Mouse (Mus musculus) heart, postnatal 14 days (tissue): ENCODE measurements around the gene Camta1. TPM values are rescaled to one million over a fixed set of nuclear protein-coding genes. Genes with fewer than 3 reads are reported as not detected.
A peak's percentile ranks its signal among the peaks of the same experiment; 100 is the strongest.

Experiments
- DNase-seq, 2 experiments: peaks; one replicate each; pipeline ENCODE4 v3.0.0; 2021 to 2022
- intact Hi-C: fragments of 180-260 bp; cut with DNase I; formaldehyde crosslinking; loops from one replicate; pipeline ENCODE4 v1.15.1; 2025
- total RNA-seq, 2 experiments: library from RNA; stranded (reverse); gene quantifications; 2 replicates each; pipeline ENCODE4 v1.2.3; 2021

The Camta1 gene
- total RNA-seq, 2 experiments from 2014 or later = 193 to 199 TPM

- DNase-seq = peak in 1 of 2 experiments; percentile 28
- intact Hi-C loops = no loop called here
Observed at GRCm38 (mm10) chr4:151360976-151361673, 500.6 kb downstream of the Camta1 start.

DNA sequence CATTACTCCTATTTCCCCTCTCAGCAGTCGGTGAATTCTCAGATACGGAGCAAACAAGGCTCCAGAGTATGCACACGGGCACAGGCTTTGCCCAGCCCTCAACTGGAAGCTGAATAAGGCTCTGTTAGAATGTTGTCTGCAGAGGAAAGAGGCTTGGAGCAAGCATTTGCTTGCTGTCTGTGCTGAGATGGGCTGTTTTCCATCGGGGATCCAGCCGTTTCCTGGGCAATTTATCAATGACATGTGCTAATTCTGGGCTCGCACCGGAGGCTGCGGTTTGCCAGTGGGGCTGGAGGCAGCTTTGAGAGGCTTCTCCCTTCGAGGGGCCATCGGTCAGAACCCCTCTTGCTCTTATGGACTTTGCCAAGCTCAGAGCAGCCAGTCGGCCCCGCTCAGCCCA is 506.2 kb downstream of the Camta1 start:
- intact Hi-C loops = no loop called here
- DNase-seq = no peak

GRCm38 (mm10) chr4:151352791-151353190 is 508.9 kb downstream of the Camta1 start:
- intact Hi-C loops = no loop called here

DNA sequence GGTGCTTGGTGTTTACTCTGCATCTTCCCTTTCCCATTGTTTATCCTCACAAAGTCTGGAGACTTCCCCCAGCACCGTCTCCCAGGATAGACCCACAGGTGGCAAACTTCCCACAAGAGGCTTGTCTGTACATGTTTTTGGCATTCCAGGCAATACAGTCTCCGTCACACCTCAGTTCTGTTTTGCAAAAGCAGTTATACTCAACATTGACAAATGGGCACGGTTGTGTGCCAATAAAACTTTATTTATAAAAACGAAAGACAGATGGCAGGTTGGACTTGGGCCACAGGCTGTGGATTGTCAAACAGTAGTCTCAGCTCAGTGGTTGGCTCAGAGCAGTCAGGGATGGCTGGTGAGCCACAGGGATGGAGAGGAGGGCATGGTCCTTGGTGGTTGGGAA is 509.4 kb downstream of the Camta1 start:
- DNase-seq = no peak
- intact Hi-C loops = no loop called here

More at GRCm38 (mm10) chr4:151352791-151353190, 508.9 kb downstream of the Camta1 start:
- no peak for DNase-seq

DNA sequence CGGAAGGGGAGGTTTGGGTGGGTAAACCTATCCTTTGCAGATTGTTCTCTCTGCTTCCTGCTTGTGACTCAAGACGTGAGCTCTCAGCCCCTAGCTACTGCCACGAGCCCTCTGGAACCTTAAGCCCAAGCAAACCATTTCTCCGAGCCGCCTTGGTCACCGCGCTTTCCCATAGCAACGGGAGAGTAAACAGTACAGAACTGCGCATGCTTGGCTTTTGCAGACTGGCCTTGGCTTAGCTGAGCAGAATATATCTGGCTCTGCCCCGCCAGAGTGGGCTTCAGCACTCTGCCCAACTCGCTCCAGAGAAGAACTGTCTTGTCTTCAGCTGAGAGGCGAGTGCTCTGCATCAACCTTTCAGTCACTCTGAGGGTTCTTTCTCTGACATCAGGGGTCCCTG is 509.9 kb downstream of the Camta1 start:
- intact Hi-C loops = no loop called here
- no peak for DNase-seq

- intact Hi-C loops = no loop called here
- DNase-seq = no peak
Observed at GRCm38 (mm10) chr4:151347620-151348019, 514.1 kb downstream of the Camta1 start.

DNA sequence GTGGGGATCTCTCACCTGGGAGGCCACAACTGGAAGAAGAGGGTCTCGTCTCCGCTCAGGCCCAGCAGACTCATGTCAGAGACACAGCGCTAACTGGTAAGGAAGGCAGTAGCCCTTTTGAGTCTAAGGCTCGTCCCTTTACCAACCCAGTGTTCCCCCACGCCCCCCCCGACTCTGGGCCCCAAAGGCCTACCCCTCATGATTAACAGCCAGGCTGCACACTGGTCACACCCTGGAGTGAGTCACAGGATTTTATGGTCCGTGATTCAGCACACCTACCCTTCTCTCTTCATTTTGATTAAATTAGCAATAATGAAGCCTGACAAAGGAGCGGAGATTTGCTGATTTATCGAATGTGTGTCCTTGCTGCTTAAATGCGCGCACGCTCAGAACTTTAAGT is 515.0 kb downstream of the Camta1 start:
- no peak for DNase-seq
- intact Hi-C loops = no loop called here

GRCm38 (mm10) chr4:151344811-151345210 is 516.9 kb downstream of the Camta1 start:
- intact Hi-C loops = no loop called here
- DNase-seq = no peak

DNA sequence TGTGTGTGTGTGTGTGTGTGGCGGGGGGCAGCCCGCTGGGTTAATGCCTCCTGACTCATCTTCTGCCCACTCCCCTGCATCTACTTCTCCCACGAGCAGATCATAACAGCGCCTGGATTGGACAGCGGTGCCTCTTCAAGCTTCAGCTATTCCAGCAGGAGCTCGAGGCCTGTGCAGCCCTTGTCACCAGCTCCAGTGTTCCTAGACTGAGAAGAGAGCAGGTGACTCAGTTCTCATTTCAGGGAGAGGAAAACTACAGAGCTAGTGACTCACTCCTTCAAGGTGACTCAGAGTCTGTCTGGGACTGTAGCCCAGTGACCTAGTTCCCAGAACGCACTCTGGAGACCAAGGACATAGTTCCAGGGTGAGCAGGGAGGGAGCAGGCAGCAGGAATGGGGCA is 522.3 kb downstream of the Camta1 start:
- no peak for DNase-seq
- intact Hi-C loops = loop anchor here (10.0 kb wide), 1 partner anchor 515 kb away; no protein-coding TSS in a partner anchor

GRCm38 (mm10) chr4:151338931-151339330 is 522.7 kb downstream of the Camta1 start:
- no peak for DNase-seq
- intact Hi-C loops = loop anchor here (10.0 kb wide), 1 partner anchor 516 kb away; no protein-coding TSS in a partner anchor

GRCm38 (mm10) chr4:151337543-151337942 is 524.1 kb downstream of the Camta1 start:
- intact Hi-C loops = loop anchor here (10.0 kb wide), 1 partner anchor 517 kb away; no protein-coding TSS in a partner anchor

DNA sequence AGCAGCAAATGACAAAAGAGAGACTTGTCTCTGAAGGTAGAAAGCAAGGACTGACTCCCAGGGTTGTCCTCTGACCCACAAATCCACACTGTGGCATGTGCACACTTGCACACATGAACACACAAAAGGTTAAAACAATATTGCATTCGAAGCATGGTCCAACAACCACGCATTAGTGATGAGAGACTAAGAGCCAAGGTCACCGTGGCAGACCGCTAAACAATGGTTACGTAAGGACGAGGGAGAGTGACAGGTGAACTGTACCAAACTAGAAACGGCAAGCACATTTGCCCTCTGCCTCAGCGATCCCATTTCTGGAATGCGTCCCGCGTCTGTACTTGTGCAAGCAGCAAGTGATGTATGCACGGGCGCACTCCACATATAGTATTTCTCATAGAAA is 525.3 kb downstream of the Camta1 start:
- intact Hi-C loops = loop anchor here (10.0 kb wide), 1 partner anchor 518 kb away; no protein-coding TSS in a partner anchor
- DNase-seq = no peak

More at GRCm38 (mm10) chr4:151337543-151337942, 524.1 kb downstream of the Camta1 start:
- no peak for DNase-seq

DNA sequence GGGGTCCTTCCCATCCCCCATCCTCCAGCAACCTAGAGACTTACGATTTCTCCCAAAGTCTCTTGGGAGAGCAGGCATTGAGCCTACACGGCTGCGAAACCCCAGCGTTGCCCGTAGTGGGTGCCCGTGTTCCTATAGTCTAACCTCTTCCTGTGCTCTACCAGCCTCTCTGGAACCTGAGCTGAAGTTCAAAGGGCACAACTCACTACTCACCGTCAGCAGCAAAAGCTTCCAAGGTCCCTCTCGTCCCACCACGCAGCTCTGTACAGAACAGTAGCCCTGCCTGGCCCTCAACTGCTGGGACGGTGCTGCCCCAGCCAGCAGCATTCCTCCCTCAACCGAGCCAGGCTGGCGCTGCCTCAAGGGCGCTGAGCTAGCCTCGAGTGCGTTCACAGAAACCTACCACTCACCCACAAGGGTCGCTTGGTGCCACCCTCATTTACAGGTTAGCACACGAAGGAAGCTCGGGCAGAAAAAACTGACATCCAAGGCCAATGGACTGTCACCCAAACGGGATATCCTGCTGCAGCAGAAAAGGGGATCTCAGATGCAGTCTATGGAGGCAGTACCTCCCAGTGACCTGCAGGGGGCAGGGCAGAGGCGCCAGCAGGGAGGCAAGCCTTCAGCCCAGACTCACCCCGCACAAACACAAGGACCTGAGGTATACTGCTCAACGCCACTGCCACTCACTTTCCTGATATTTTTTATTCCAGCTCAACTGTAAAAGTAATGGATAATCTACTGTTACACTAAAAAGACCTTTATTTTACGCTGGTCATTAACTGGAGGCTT is 526.5 kb downstream of the Camta1 start:
- DNase-seq = peak; percentile 39 to 51
- intact Hi-C loops = loop anchor here (10.0 kb wide), 1 partner anchor 520 kb away; no protein-coding TSS in a partner anchor

GRCm38 (mm10) chr4:151332074-151332849 is 529.4 kb downstream of the Camta1 start:
- intact Hi-C loops = loop anchor here (10.0 kb wide), 1 partner anchor 523 kb away; no protein-coding TSS in a partner anchor
- DNase-seq = no peak

DNA sequence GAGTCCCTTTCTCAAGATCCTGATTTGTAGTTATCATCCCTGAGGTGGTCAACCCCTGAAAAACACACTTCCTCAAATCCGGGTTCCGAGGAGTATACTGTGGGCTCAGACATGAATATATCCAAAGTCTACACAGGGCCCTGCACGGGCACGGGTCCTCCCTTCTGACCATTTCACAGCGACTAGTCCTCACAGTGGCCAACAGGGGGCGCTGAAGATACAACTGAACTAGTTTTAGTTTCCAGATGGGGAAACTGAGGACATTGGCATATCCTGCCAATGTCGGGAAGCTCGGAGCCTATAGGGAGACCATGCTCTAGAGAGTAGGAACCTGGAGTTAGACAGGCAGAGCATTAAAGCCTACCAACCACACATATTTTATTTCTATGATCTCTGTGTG is 530.7 kb downstream of the Camta1 start:
- no peak for DNase-seq
- intact Hi-C loops = loop anchor here (10.0 kb wide), 1 partner anchor 524 kb away; no protein-coding TSS in a partner anchor

DNA sequence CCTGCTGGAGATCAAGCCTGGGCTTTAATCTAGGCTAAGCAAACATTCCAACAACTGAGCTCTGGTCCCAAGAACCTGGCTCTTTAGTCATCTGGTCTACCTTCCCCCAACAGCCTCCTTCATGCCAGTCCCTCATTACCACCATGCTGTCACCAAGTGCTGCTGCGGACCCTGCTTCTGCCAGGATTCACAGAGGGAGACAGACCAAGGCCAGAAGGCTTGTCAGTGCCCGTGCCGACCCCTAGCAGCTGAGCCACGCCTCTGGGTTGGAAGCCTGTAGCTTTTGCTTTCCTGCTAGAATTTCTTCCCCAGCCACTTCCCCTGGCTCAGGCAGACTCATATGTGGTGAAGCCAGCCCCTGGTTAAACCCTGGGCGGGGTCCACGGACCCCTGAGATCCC is 533.6 kb downstream of the Camta1 start:
- intact Hi-C loops = no loop called here
- DNase-seq = no peak

GRCm38 (mm10) chr4:151326971-151327686 is 534.5 kb downstream of the Camta1 start:
- intact Hi-C loops = no loop called here
- DNase-seq = no peak

GRCm38 (mm10) chr4:151316428-151316827 is 545.2 kb downstream of the Camta1 start:
- intact Hi-C loops = no loop called here
- no peak for DNase-seq

- intact Hi-C loops = no loop called here
- no peak for DNase-seq
Observed at GRCm38 (mm10) chr4:151315726-151316125, 546.0 kb downstream of the Camta1 start.

DNA sequence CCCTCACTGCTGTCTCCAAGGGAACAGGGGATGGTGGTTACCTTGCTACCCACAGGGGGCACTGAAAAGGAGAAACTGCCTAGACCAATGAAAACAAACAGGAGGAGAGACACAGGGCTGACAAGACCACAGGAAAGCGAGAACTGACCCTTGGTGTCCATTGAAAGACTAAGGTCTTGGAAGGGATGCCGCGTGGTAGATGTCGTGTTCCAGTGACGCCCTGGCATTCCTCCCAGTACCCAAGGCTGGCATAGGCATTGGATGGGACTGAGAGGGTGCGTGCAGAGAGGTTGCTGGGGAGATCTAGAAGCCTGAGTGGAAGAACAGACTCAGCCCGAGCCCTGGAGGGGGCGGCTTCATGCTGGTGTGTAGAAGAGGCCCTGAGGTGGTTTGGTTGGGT is 550.9 kb downstream of the Camta1 start:
- intact Hi-C loops = no loop called here
- DNase-seq = no peak
